Mouse (Mus musculus) midbrain, embryonic 12.5 days (tissue): ENCODE measurements around the gene Tirap. TPM values are rescaled to one million over a fixed set of nuclear protein-coding genes. Genes with fewer than 3 reads are reported as not detected.

Experiments
- ATAC-seq: fragments of 200-750 bp; cut with Nextera tagmentation; 2 replicates; pipeline ENCODE4 v1.8.0; 2017; ENCODE audit warnings: low read depth, moderate TSS enrichment, moderate library complexity; ENCODE audit not compliant: low FRiP score
- H3K27ac ChIP-seq: fragments of 300-500 bp; sonication (generic); replicated peaks from 2 replicates; pipeline ENCODE4 v1.5.1; 2016; ENCODE audit warnings: mild to moderate bottlenecking
- H3K27me3 ChIP-seq: fragments of 300-500 bp; sonication (generic); 2 replicates; pipeline ENCODE4 v1.6.1; 2016; ENCODE audit warnings: mild to moderate bottlenecking
- H3K36me3 ChIP-seq: fragments of 300-500 bp; sonication (generic); 2 replicates; pipeline ENCODE4 v1.6.1; 2016
- H3K4me1 ChIP-seq: fragments of 300-500 bp; sonication (generic); 2 replicates; pipeline ENCODE4 v1.6.1; 2016
- H3K4me2 ChIP-seq: fragments of 300-500 bp; sonication (generic); replicated peaks from 2 replicates; pipeline ENCODE4 v1.6.1; 2016; ENCODE audit warnings: mild to moderate bottlenecking, moderate library complexity
- H3K4me3 ChIP-seq: fragments of 300-500 bp; sonication (generic); 2 replicates; pipeline ENCODE4 v1.5.1; 2016; ENCODE audit warnings: mild to moderate bottlenecking
- H3K9ac ChIP-seq: fragments of 300-500 bp; sonication (generic); replicated peaks from 2 replicates; pipeline ENCODE4 v1.6.1; 2016; ENCODE audit warnings: mild to moderate bottlenecking, moderate library complexity
- H3K9me3 ChIP-seq: fragments of 300-500 bp; sonication (generic); 2 replicates; pipeline ENCODE4 v1.6.1; 2016; ENCODE audit warnings: mild to moderate bottlenecking
- WGBS: fragments of 180-500 bp; shearing (Covaris S2); methylation state at CpG from one replicate; pipeline ENCODE4 v1.1.7; 2016; 5-methylcytosine and 5-hydroxymethylcytosine counted together
- polyA plus RNA-seq: library from polyadenylated mRNA; unstranded; fragments of >200 nt; fragmentation: Nextera tagmentation; extraction: Ambion mirVana; gene quantifications from 2 replicates; pipeline ENCODE4 v1.2.1, GENCODE M21; 2016

Gene Tirap
- polyA plus RNA-seq, 1 experiment from 2014 or later, result 12.4 TPM

- ATAC-seq, result no peak
- 85% methylated on average over 5 of the region's 5 CpGs for WGBS
- Histone ChIP-seq H3K9ac (no peak overlapping the region), H3K4me1 (peaks cover 2% of the 10 kb centered on the region; the same call in 1 of the 2 replicates), H3K27me3 (no peaks in the 10 kb centered on the region), H3K27ac (no peak overlapping the region), H3K36me3 (no peaks in the 10 kb centered on the region), H3K4me2 (no peak overlapping the region), H3K4me3 (no peak overlapping the region), H3K9me3 (no peaks in the 10 kb centered on the region)
Observed at GRCm38 (mm10) chr9:35139231-35139744, 60.8 kb downstream of the Tirap start.

- Histone ChIP-seq H3K4me1 (peaks cover 2% of the 10 kb centered on the region; the same call in 1 of the 2 replicates), H3K27me3 (no peaks in the 10 kb centered on the region), H3K36me3 (no peaks in the 10 kb centered on the region), H3K4me3 (no peak overlapping the region), H3K9me3 (no peaks in the 10 kb centered on the region), H3K4me2 (no peak overlapping the region), H3K27ac (no peak overlapping the region), H3K9ac (no peak overlapping the region)
- WGBS, result 78% methylated on average over 7 of the region's 7 CpGs
- no peak for ATAC-seq
Observed at GRCm38 (mm10) chr9:35138029-35138428, 62.1 kb downstream of the Tirap start.

- no peak overlapping the region for H3K4me2 ChIP-seq
- WGBS, result 84% methylated on average over 6 of the region's 6 CpGs
- H3K27ac ChIP-seq, result no peak overlapping the region
- H3K4me1 ChIP-seq, result peaks cover 2% of the 10 kb centered on the region; the same call in 1 of the 2 replicates
- no peak for ATAC-seq
- H3K27me3 ChIP-seq, result no peaks in the 10 kb centered on the region
- no peak overlapping the region for H3K4me3 ChIP-seq
- H3K36me3 ChIP-seq, result no peaks in the 10 kb centered on the region
- H3K9me3 ChIP-seq, result no peaks in the 10 kb centered on the region
- H3K9ac ChIP-seq, result no peak overlapping the region
Observed at GRCm38 (mm10) chr9:35135575-35135974, 64.5 kb downstream of the Tirap start.

Other genes with a start within 250 kb of the Tirap start
- gene St3gal4, start 81.0 kb downstream of the Tirap start, polyA plus RNA-seq, result 9.0 and 11.4 TPM in 2 replicates
- 85.1 and 87.2 TPM in 2 replicates for gene Dcps, start 24.2 kb downstream of the Tirap start, polyA plus RNA-seq
- gene Srpr, start 116 bp downstream of the Tirap start, polyA plus RNA-seq, result 86.4 and 91.2 TPM in 2 replicates
- 48.5 and 52.6 TPM in 2 replicates for gene Foxred1, start 10.8 kb upstream of the Tirap start, polyA plus RNA-seq
- gene Fam118b, start 67.5 kb upstream of the Tirap start, polyA plus RNA-seq, result 69.3 and 70.1 TPM in 2 replicates
- gene Rpusd4, start 67.6 kb upstream of the Tirap start, polyA plus RNA-seq, result 26.0 and 26.9 TPM in 2 replicates
- gene Cdon, start 220.8 kb upstream of the Tirap start, polyA plus RNA-seq, result 19.7 and 22.8 TPM in 2 replicates